Mouse (Mus musculus) erythroid progenitor cell, adult 5-6 weeks (primary cell): Measurements from ENCODE around the gene Pepd. TPM values are rescaled to one million over a fixed set of nuclear protein-coding genes. Genes with fewer than 3 reads are reported as not detected.

Source experiments
- ATAC-seq: replicated peaks from 2 replicates; pipeline ENCODE4 v1.8.0; 2016; ENCODE audit warnings: moderate number of reproducible peaks, mild to moderate bottlenecking, moderate TSS enrichment, inconsistent platforms; ENCODE audit not compliant: poor library complexity, low FRiP score, severe bottlenecking
- total RNA-seq, 2 experiments: library from RNA; stranded (forward) in 1 of 2; stranded (reverse) in 1 of 2; fragments of 150-400 nt in 1 of 2; fragments of 186-747, 209-891 nt in 1 of 2; gene quantifications; 2 replicates each; pipeline versions ENCODE4 v1.2.3 to v1.2.4; 2015 to 2017; ENCODE audit warnings: low replicate concordance in 2 of 2

Gene Pepd
- total RNA-seq, 2 experiments from 2014 or later: 17.2 TPM

- ATAC-seq: no peak
Observed at GRCm38 (mm10) chr7:35044719-35045118, 132.5 kb downstream of the Pepd start.

- ATAC-seq: no peak
Observed at GRCm38 (mm10) chr7:35046091-35046490, 133.9 kb downstream of the Pepd start.

GRCm38 (mm10) chr7:35050540-35050939 is 138.4 kb downstream of the Pepd start:
- ATAC-seq: no peak

GRCm38 (mm10) chr7:35053161-35053560 is 141.0 kb downstream of the Pepd start:
- ATAC-seq: no peak

GRCm38 (mm10) chr7:35054286-35054685 is 142.1 kb downstream of the Pepd start:
- no peak for ATAC-seq

GRCm38 (mm10) chr7:35054977-35055618 is 142.9 kb downstream of the Pepd start:
- no peak for ATAC-seq

GRCm38 (mm10) chr7:35055619-35056435 is 143.6 kb downstream of the Pepd start:
- peak; percentile 31; the same call in 1 of the 2 replicates for ATAC-seq

- peak; percentile 95 for ATAC-seq
Observed at GRCm38 (mm10) chr7:35056436-35056864, 144.3 kb downstream of the Pepd start, which contains the start of gene Cebpg. Gene Cebpg, minus strand, starts transcription at chr7:35056573.

GRCm38 (mm10) chr7:35056999-35057398 is 144.8 kb downstream of the Pepd start:
- 0 out of 2 replicates have a peak, but pooled peaks have one; percentile 12 for ATAC-seq

GRCm38 (mm10) chr7:35057569-35057968 is 145.4 kb downstream of the Pepd start:
- ATAC-seq: no peak

- no peak for ATAC-seq
Observed at GRCm38 (mm10) chr7:35058329-35058728, 146.2 kb downstream of the Pepd start.

GRCm38 (mm10) chr7:35059467-35059866 is 147.3 kb downstream of the Pepd start:
- ATAC-seq: no peak

- no peak for ATAC-seq
Observed at GRCm38 (mm10) chr7:35064286-35065258, 152.4 kb downstream of the Pepd start.

GRCm38 (mm10) chr7:35065958-35066357 is 153.8 kb downstream of the Pepd start:
- no peak for ATAC-seq

- ATAC-seq: no peak
Observed at GRCm38 (mm10) chr7:35066640-35067212, 154.5 kb downstream of the Pepd start.

GRCm38 (mm10) chr7:35076645-35077044 is 164.5 kb downstream of the Pepd start:
- ATAC-seq: no peak

- no peak for ATAC-seq
Observed at GRCm38 (mm10) chr7:35080843-35081338, 168.7 kb downstream of the Pepd start.

- ATAC-seq: no peak
Observed at GRCm38 (mm10) chr7:35081406-35082104, 169.4 kb downstream of the Pepd start.
